Comparison of ENCODE assay signal across 11 mouse cellular contexts in the genomic region with DNA sequence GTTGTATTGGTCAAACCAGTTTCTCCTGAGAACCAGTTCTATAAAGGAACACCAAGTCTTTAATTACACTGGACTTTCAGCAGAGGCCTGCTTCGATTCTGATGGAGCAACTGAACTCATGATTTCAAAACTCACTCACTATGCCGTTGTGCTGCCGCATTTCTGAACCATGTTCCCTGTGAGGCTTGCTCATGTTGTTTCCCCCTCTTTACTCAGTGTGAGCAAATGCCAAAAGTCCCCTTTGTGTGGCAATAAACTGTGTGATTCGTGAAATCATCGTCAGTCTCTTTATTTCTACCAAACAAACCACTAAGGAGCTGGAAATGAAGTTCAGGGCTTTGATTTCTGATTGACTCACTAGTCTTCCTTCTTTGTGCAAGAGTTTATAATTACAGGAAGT. TPM values are rescaled to one million over a fixed set of nuclear protein-coding genes. Genes with fewer than 3 reads are reported as not detected.
DNase-seq lines count a peak whose midpoint lies in the region; ATAC-seq and TF ChIP-seq lines count a peak whose summit lies in the region.
"Had no signal": no experiment of that assay in that cellular context is flagged by ENCODE, and none has a peak within 500 bp of the region (broad histone marks: within the 10 kb centered on the region; RNA-seq: fewer than 3 reads in every experiment).

No protein-coding gene starts in this region.

- no peaks in the 10 kb centered on the region for H3K27me3 ChIP-seq in spleen, adult 2 months (ENCODE audit: control insufficient read depth, insufficient read depth, low read length)
- H3K27me3 ChIP-seq in kidney, embryonic 14.5 days (ENCODE audit: control insufficient read depth, insufficient read depth, low read length), result no peaks in the 10 kb centered on the region
- H3K27me3 ChIP-seq: hindbrain, embryonic 15.5 days; limb, embryonic 12.5 days had no signal

- no peak overlapping the region for H3K9ac ChIP-seq in kidney, embryonic 14.5 days (ENCODE audit: low read depth, low read length)
- H3K9ac ChIP-seq: hindbrain, embryonic 15.5 days had no signal

- TF ChIP-seq POLR2A in spleen, adult 2 months (IDR thresholded peaks at IDR 0.05; ENCODE audit: low read depth, low read length), result no peak

- peaks cover 3% of the 10 kb centered on the region; the same call in 1 of the 2 replicates for H3K4me1 ChIP-seq in spleen, adult 2 months (ENCODE audit: control insufficient read depth, insufficient read depth, insufficient read length)
- peaks cover 22% of the 10 kb centered on the region for H3K4me1 ChIP-seq in kidney, embryonic 14.5 days (ENCODE audit: control insufficient read depth, insufficient read depth, low read length)

- DNase-seq in spleen, adult 2 months (ENCODE audit: low read depth in 1 of 2, low spot score in 2 of 2), result no peak
- DNase-seq in spleen, adult 12 weeks (ENCODE audit: low spot score), result no peak
- DNase-seq in fat pad, adult 2 months (ENCODE audit: extremely low read depth, low read depth, low spot score), result peak; percentile 34
- peak; percentile 43 for DNase-seq in lung, postnatal 25 days (ENCODE audit: low spot score)
- no peak for DNase-seq in urinary bladder, postnatal 36 days (ENCODE audit: low spot score in 2 of 2)
- no peak for DNase-seq in spleen, adult 18-20 months
- DNase-seq: cerebellum, postnatal 36 days had no signal

- H3K4me3 ChIP-seq in spleen, adult 2 months (ENCODE audit: extremely low read depth, insufficient read depth, insufficient read length), result no peak overlapping the region
- no peak overlapping the region for H3K4me3 ChIP-seq in kidney, embryonic 14.5 days (ENCODE audit: low read length)

- no peak for ATAC-seq in kidney, embryonic 14.5 days (ENCODE audit: low FRiP score, low TSS enrichment)
- ATAC-seq: Patski had no signal

- no peak for TF ChIP-seq CTCF in spleen, adult 2 months (IDR thresholded peaks at IDR 0.05; ENCODE audit: extremely low read depth, insufficient read depth, insufficient read length, insufficient replicate concordance)

- WGBS in spleen, adult 2 months, result 61% methylated on average over 5 of the region's 5 CpGs
- 76% methylated on average over 5 of the region's 5 CpGs for WGBS in kidney, embryonic 14.5 days

- H3K27ac ChIP-seq in spleen, adult 2 months (ENCODE audit: insufficient read depth, low read length), result peak overlapping the region; percentile 33; the same call in 1 of the 2 replicates
- no peak overlapping the region for H3K27ac ChIP-seq in kidney, embryonic 14.5 days (ENCODE audit: low read depth, low read length)

- H3K4me2 ChIP-seq in kidney, embryonic 14.5 days (replicated peaks; ENCODE audit: low read depth, low read length), result no peak overlapping the region

- no peaks in the 10 kb centered on the region for H3K9me3 ChIP-seq in kidney, embryonic 14.5 days (ENCODE audit: control insufficient read depth, low read length)
- H3K9me3 ChIP-seq: hindbrain, embryonic 15.5 days; limb, embryonic 12.5 days had no signal

- no peaks in the 10 kb centered on the region for H3K36me3 ChIP-seq in spleen, adult 2 months (ENCODE audit: control insufficient read depth, insufficient read depth, low read length)
- H3K36me3 ChIP-seq in kidney, embryonic 14.5 days (ENCODE audit: control insufficient read depth, insufficient read depth, low read length), result no peaks in the 10 kb centered on the region
- H3K36me3 ChIP-seq: hindbrain, embryonic 15.5 days; limb, embryonic 12.5 days had no signal

RNA-seq across cellular contexts. Expression of a gene that starts 1.2 kb away (rescaled TPM):
- polyA plus RNA-seq in spleen, adult 2 months (2012; rRNA removed), result 15.5 and 20.8 TPM in 2 replicates
- 41.3 and 45.2 TPM in 2 replicates for polyA plus RNA-seq in kidney, embryonic 14.5 days (2014; fragmentation: Nextera tagmentation; extraction: Ambion mirVana)

RNA-seq across cellular contexts. Expression of a gene that starts 43.7 kb away (rescaled TPM):
- 11.2 and 17.9 TPM in 2 replicates for polyA plus RNA-seq in spleen, adult 2 months (2012; rRNA removed)
- polyA plus RNA-seq in kidney, embryonic 14.5 days (2014; fragmentation: Nextera tagmentation; extraction: Ambion mirVana), result 30.0 and 36.2 TPM in 2 replicates

Comparison
In these comparisons a context has a peak if more than half of its experiments do, and no peak if none do; other contexts are left out.
1. DNase-seq: peak in fat pad, adult 2 months (single experiment) and lung, postnatal 25 days (single experiment); none in spleen, adult 2 months (0 of 2), spleen, adult 12 weeks (single experiment), urinary bladder, postnatal 36 days (0 of 2) and spleen, adult 18-20 months (0 of 2).